Mouse (Mus musculus) embryonic facial prominence, embryonic 11.5 days (tissue): ENCODE data around the gene Gtpbp2. TPM values are rescaled to one million over a fixed set of nuclear protein-coding genes. Genes with fewer than 3 reads are reported as not detected.

Experiments used
- ATAC-seq: fragments of 200-750 bp; cut with Nextera tagmentation; replicated peaks from 2 replicates; pipeline ENCODE4 v1.8.0; 2017; ENCODE audit warnings: low read depth; ENCODE audit not compliant: insufficient number of reproducible peaks, low FRiP score, low TSS enrichment
- DNase-seq: peaks from one replicate; pipeline ENCODE4 v3.0.0-alpha.2; 2015; ENCODE audit warnings: low spot score
- H3K27ac ChIP-seq: fragments of 300-500 bp; sonication (generic); replicated peaks from 2 replicates; pipeline ENCODE4 v1.5.1; 2014; ENCODE audit warnings: mild to moderate bottlenecking, low read depth, low read length, control low read depth
- H3K27me3 ChIP-seq: fragments of 300-500 bp; sonication (generic); 2 replicates; pipeline ENCODE4 v1.6.1; 2014; ENCODE audit warnings: mild to moderate bottlenecking, low read length, moderate library complexity, mixed read lengths; ENCODE audit not compliant: control insufficient read depth, insufficient read depth
- H3K36me3 ChIP-seq: fragments of 300-500 bp; sonication (generic); replicated peaks from 2 replicates; pipeline ENCODE4 v1.6.1; 2014; ENCODE audit warnings: low read depth, mild to moderate bottlenecking, low read length, moderate library complexity, mixed read lengths; ENCODE audit not compliant: control insufficient read depth, insufficient read depth
- H3K4me1 ChIP-seq: fragments of 300-500 bp; sonication (generic); 2 replicates; pipeline ENCODE4 v1.6.1; 2014; ENCODE audit warnings: low read length, mixed read lengths; ENCODE audit not compliant: control insufficient read depth, insufficient read depth
- H3K4me2 ChIP-seq: fragments of 300-500 bp; sonication (generic); 2 replicates; pipeline ENCODE4 v1.6.1; 2014; ENCODE audit warnings: low read depth, mild to moderate bottlenecking, control low read depth, low read length, moderate library complexity
- H3K4me3 ChIP-seq: fragments of 300-500 bp; sonication (generic); 2 replicates; pipeline ENCODE4 v1.5.1; 2014; ENCODE audit warnings: low read depth, low read length, control low read depth
- H3K9ac ChIP-seq: fragments of 300-500 bp; sonication (generic); replicated peaks from 2 replicates; pipeline ENCODE4 v1.6.1; 2014; ENCODE audit warnings: mild to moderate bottlenecking, control low read depth, low read length
- H3K9me3 ChIP-seq: fragments of 300-500 bp; sonication (generic); replicated peaks from 2 replicates; pipeline ENCODE4 v1.6.1; 2016; ENCODE audit warnings: mild to moderate bottlenecking, low read length, inconsistent platforms, mixed read lengths; ENCODE audit not compliant: control insufficient read depth
- WGBS: fragments of 180-500 bp; shearing (Covaris S2); extraction: QIAGEN DNeasy Blood & Tissue Kit; methylation state at CpG from one replicate; pipeline ENCODE4 v1.1.7; 2014; 5-methylcytosine and 5-hydroxymethylcytosine counted together
- polyA plus RNA-seq: library from polyadenylated mRNA; unstranded; fragments of >200 nt; fragmentation: Nextera tagmentation; extraction: Ambion mirVana; gene quantifications from 2 replicates; pipeline ENCODE4 v1.2.1, GENCODE M21; 2014

Gene Gtpbp2
- polyA plus RNA-seq, 1 experiment from 2014 or later: 18.1 TPM

- no peak overlapping the region for H3K4me3 ChIP-seq
- H3K9me3 ChIP-seq: no peaks in the 10 kb centered on the region
- no peak for ATAC-seq
- DNase-seq: no peak
- no peak overlapping the region for H3K9ac ChIP-seq
- H3K4me2 ChIP-seq: no peak overlapping the region
- 0 out of 2 replicates have a peak, but pooled peaks cover 2% of the 10 kb centered on the region for H3K4me1 ChIP-seq
- H3K36me3 ChIP-seq: no peaks in the 10 kb centered on the region
- no peaks in the 10 kb centered on the region for H3K27me3 ChIP-seq
- no peak overlapping the region for H3K27ac ChIP-seq
- 83% methylated on average over 8 of the region's 8 CpGs for WGBS
Measured at GRCm38 (mm10) chr17:46138563-46139236, 22.1 kb upstream of the Gtpbp2 start.

- 83% methylated on average over 3 of the region's 3 CpGs for WGBS
- Histone ChIP-seq H3K4me3 (no peak overlapping the region), H3K9me3 (no peaks in the 10 kb centered on the region), H3K9ac (no peak overlapping the region), H3K4me1 (peaks cover 2% of the 10 kb centered on the region; the same call in 1 of the 2 replicates), H3K27me3 (no peaks in the 10 kb centered on the region), H3K27ac (no peak overlapping the region), H3K36me3 (no peaks in the 10 kb centered on the region), H3K4me2 (no peak overlapping the region)
- DNase-seq: no peak
- ATAC-seq: no peak
Measured at GRCm38 (mm10) chr17:46139872-46140271, 21.0 kb upstream of the Gtpbp2 start.

GRCm38 (mm10) chr17:46143578-46144423 is 17.0 kb upstream of the Gtpbp2 start, which contains the start of gene Rsph9:
Rsph9 (minus strand) TSS chr17:46144216.
- peak; percentile 95 for ATAC-seq
- no peaks in the 10 kb centered on the region for H3K9me3 ChIP-seq

GRCm38 (mm10) chr17:46152847-46153782 is 7.7 kb upstream of the Gtpbp2 start, which contains the start of gene Mad2l1bp:
Mad2l1bp (minus strand) TSS chr17:46153553.
- Histone ChIP-seq H3K27me3 (no peaks in the 10 kb centered on the region), H3K4me2 (peak within 1 kb of the TSS; percentile 80), H3K4me1 (no peaks in the 10 kb centered on the region), H3K9ac (peak within 1 kb of the TSS; percentile 71), H3K27ac (no peak within 1 kb of the TSS), H3K4me3 (peak within 1 kb of the TSS; percentile 65), H3K9me3 (no peaks in the 10 kb centered on the region), H3K36me3 (no peaks in the 10 kb centered on the region)
- peak; percentile 94 for DNase-seq
- ATAC-seq: peak; percentile 87
- 8% methylated on average over 33 of the region's 33 CpGs for WGBS

More at GRCm38 (mm10) chr17:46143578-46144423, 17.0 kb upstream of the Gtpbp2 start, which contains the start of gene Rsph9:
- DNase-seq: peak; percentile 89
- no peaks in the 10 kb centered on the region; the same call in none of the 2 replicates for H3K36me3 ChIP-seq
- no peak within 1 kb of the TSS; the same call in 1 of the 2 replicates for H3K27ac ChIP-seq
- H3K9ac ChIP-seq: peak within 1 kb of the TSS; percentile 46
- H3K4me2 ChIP-seq: peak within 1 kb of the TSS; percentile 81
- H3K4me3 ChIP-seq: peak within 1 kb of the TSS; percentile 45
- H3K4me1 ChIP-seq: peaks cover 2% of the 10 kb centered on the region; the same call in 1 of the 2 replicates
- H3K27me3 ChIP-seq: no peaks in the 10 kb centered on the region
- 6% methylated on average over 37 of the region's 37 CpGs for WGBS

GRCm38 (mm10) chr17:46154336-46154735 is 6.5 kb upstream of the Gtpbp2 start:
- Histone ChIP-seq H3K9me3 (no peaks in the 10 kb centered on the region), H3K36me3 (no peaks in the 10 kb centered on the region), H3K4me3 (no peak overlapping the region), H3K9ac (no peak overlapping the region), H3K27me3 (no peaks in the 10 kb centered on the region), H3K4me1 (no peaks in the 10 kb centered on the region), H3K27ac (no peak overlapping the region), H3K4me2 (no peak overlapping the region)
- no peak for DNase-seq
- WGBS: 92% methylated on average over 3 of the region's 3 CpGs
- ATAC-seq: no peak

- Histone ChIP-seq H3K27ac (no peak overlapping the region), H3K4me2 (no peak overlapping the region), H3K36me3 (no peaks in the 10 kb centered on the region), H3K9ac (no peak overlapping the region), H3K4me1 (no peaks in the 10 kb centered on the region), H3K4me3 (no peak overlapping the region), H3K27me3 (no peaks in the 10 kb centered on the region), H3K9me3 (no peaks in the 10 kb centered on the region)
- WGBS: 82% methylated on average over 5 of the region's 5 CpGs
- DNase-seq: no peak
- no peak for ATAC-seq
Measured at GRCm38 (mm10) chr17:46156680-46157079, 4.2 kb upstream of the Gtpbp2 start.

- ATAC-seq (no peak), DNase-seq (no peak)
- no peak overlapping the region for H3K4me3 ChIP-seq
- H3K4me1 ChIP-seq: no peaks in the 10 kb centered on the region
- no peaks in the 10 kb centered on the region for H3K27me3 ChIP-seq
- H3K9ac ChIP-seq: no peak overlapping the region
- whole genome bisulfite sequencing: 83% methylated on average over 8 of the region's 8 CpGs
- H3K27ac ChIP-seq: no peak overlapping the region
- no peaks in the 10 kb centered on the region for H3K9me3 ChIP-seq
- no peaks in the 10 kb centered on the region for H3K36me3 ChIP-seq
- no peak overlapping the region for H3K4me2 ChIP-seq
Measured at GRCm38 (mm10) chr17:46157131-46157530, 3.7 kb upstream of the Gtpbp2 start.
